Mouse (Mus musculus) cerebellum, adult 2 months (tissue): ENCODE measurements around the gene Oas1g. TPM values are rescaled to one million over a fixed set of nuclear protein-coding genes. Genes with fewer than 3 reads are reported as not detected.

Source experiments
- DNase-seq, 2 experiments: peaks; one replicate each; pipeline ENCODE4 v3.0.0; 2021
- H3K27ac ChIP-seq: fragments of 200-500 bp; 2 replicates; pipeline ENCODE4 v1.5.1; 2012; ENCODE audit warnings: low read length, control low read depth, inconsistent platforms; ENCODE audit not compliant: insufficient read depth
- H3K27me3 ChIP-seq: fragments of 200-500 bp; 2 replicates; pipeline ENCODE4 v1.6.1; 2012; ENCODE audit warnings: inconsistent platforms, mild to moderate bottlenecking, low read length, moderate library complexity; ENCODE audit not compliant: control insufficient read depth, insufficient read depth
- H3K4me1 ChIP-seq: fragments of 200-500 bp; 2 replicates; pipeline ENCODE4 v1.6.1; 2011; ENCODE audit warnings: low read length; ENCODE audit not compliant: control insufficient read depth, insufficient read depth
- H3K4me3 ChIP-seq: fragments of 200-500 bp; replicated peaks from 2 replicates; pipeline ENCODE3; 2011; ENCODE audit warnings: mild to moderate bottlenecking, low read depth, low read length, control low read depth; ENCODE audit not compliant: insufficient read depth
- CTCF ChIP-seq: fragments of 200-500 bp; IDR thresholded peaks from 2 replicates; pipeline ENCODE4 v1.5.1; 2011; ENCODE audit warnings: low read depth, mild to moderate bottlenecking, control low read depth, low read length, moderate library complexity, borderline replicate concordance; ENCODE audit not compliant: insufficient read depth
- POLR2A ChIP-seq: fragments of 200-500 bp; IDR thresholded peaks from 2 replicates; pipeline ENCODE4 v1.6.1; 2011; ENCODE audit warnings: low read length, control low read depth, borderline replicate concordance; ENCODE audit not compliant: insufficient read depth
- WGBS: fragments of 180-500 bp; shearing (Covaris S2); methylation state at CpG from one replicate; pipeline ENCODE4 v1.1.7; 2018; 5-methylcytosine and 5-hydroxymethylcytosine counted together
- polyA plus RNA-seq: library from polyadenylated mRNA; depleted of rRNA; stranded (reverse); fragments of >200 nt; gene quantifications from 2 replicates; pipeline ENCODE4 v1.2.3, GENCODE M21; 2012; rRNA removed

Gene Oas1g
- polyA plus RNA-seq, 1 experiment: 0.47 TPM

DNA sequence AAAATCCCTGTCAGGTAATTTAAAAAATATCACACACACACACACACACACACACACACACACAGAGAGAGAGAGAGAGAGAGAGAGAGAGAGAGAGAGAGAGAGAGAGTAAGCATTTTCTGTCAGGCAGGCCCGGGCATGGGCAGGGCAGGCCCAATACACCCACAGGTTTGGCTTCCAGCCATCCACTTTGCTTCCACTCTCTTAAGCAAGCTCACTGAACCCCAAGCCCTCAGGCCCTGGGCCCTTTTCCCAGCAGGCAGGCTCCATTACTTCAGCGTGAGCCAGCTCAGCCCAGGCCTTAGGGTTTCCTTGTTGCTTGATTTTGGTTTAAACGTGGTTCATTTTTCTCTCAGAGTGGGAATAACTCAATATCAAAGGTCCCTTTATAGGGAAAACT, 42.7 kb downstream of the Oas1g start:
- WGBS: 27% methylated on average over 3 of the region's 3 CpGs
- no peak overlapping the region for H3K4me3 ChIP-seq
- DNase-seq: peak in 1 of 2 experiments; percentile 20
- no peak for TF ChIP-seq CTCF
- TF ChIP-seq POLR2A: no peak
- no peak overlapping the region for H3K27ac ChIP-seq
- no peaks in the 10 kb centered on the region for H3K4me1 ChIP-seq
- no peaks in the 10 kb centered on the region for H3K27me3 ChIP-seq

DNA sequence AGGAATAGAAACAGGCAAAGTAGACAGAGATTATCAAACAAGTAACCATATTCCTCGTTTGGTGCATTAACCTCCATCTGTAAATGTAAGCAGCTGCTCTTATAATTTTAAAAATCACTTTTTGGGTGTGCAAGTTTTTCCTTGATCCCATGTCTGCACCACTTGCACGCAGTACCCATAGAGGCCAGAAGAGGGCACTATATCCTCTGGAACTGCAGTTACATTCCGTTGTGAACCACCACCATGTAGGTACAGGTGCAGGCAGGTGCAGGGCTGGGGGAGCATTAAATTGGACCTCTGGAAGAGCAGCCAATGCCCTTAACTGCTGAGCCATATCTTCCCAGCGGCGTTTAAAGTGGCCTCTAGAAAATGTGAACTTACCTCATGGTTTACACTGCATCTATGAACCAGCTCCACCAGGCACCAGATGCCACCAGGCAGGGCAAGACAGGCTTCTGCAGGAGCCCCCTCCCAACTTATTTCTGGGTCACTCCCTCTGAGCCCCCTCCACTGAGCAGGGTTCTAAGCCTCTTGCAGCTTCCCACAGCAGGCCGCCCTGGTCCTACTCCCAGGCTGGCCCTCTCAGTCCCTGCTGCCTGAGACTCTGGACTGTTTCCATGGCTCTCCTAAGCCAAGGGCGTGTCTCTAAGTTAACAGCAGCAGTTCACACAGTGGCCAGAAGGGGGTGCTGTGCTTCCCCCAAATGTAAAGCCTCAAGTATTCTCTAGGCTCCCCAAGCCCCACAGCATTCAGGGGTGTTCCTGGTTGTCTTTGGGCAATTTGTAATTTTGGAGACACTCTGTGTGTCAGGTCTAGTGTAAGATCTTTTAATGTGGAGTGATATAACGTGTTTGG, 50.5 kb downstream of the Oas1g start:
- Histone ChIP-seq H3K4me1 (no peaks in the 10 kb centered on the region), H3K4me3 (no peak overlapping the region), H3K27me3 (no peaks in the 10 kb centered on the region), H3K27ac (no peak overlapping the region)
- WGBS: 9% methylated on average over 8 of the region's 8 CpGs
- peak; percentile 72 for TF ChIP-seq CTCF
- no peak for TF ChIP-seq POLR2A
- peak; percentile 27 to 62 for DNase-seq

GRCm38 (mm10) chr5:120833335-120834280, 53.8 kb downstream of the Oas1g start:
- H3K27ac ChIP-seq: no peak overlapping the region
- TF ChIP-seq POLR2A (no peak), CTCF (no peak)
- no peak for DNase-seq
- no peaks in the 10 kb centered on the region for H3K4me1 ChIP-seq
- 26% methylated on average over 17 of the region's 17 CpGs for WGBS
- H3K4me3 ChIP-seq: no peak overlapping the region
- no peaks in the 10 kb centered on the region for H3K27me3 ChIP-seq

- TF ChIP-seq POLR2A (no peak), CTCF (no peak)
- Histone ChIP-seq H3K4me1 (no peaks in the 10 kb centered on the region), H3K27me3 (no peaks in the 10 kb centered on the region), H3K27ac (no peak overlapping the region), H3K4me3 (no peak overlapping the region)
- whole genome bisulfite sequencing: 86% methylated on average over 4 of the region's 4 CpGs
- DNase-seq: no peak
Measured at GRCm38 (mm10) chr5:120831031-120831430, 56.4 kb downstream of the Oas1g start.

Other genes with a start within 250 kb of the Oas1g start
- 24.7 and 30.5 TPM in 2 replicates for gene Rasal1, start 238.8 kb downstream of the Oas1g start, polyA plus RNA-seq
- 123 and 127 TPM in 2 replicates for gene Dtx1, start 175.7 kb downstream of the Oas1g start, polyA plus RNA-seq
- 0.41 and 0.80 TPM in 2 replicates for gene Oas2, start 137.8 kb downstream of the Oas1g start, polyA plus RNA-seq
- gene Oas3, start 110.0 kb downstream of the Oas1g start, polyA plus RNA-seq: 0.08 TPM in 2 replicates
- not detected in 2 replicates for gene Oas1e, start 92.1 kb downstream of the Oas1g start, polyA plus RNA-seq
- 1.2 and 2.0 TPM in 2 replicates for gene Oas1c, start 75.1 kb downstream of the Oas1g start, polyA plus RNA-seq
- not detected in 2 replicates for gene Oas1f, start 40.2 kb downstream of the Oas1g start, polyA plus RNA-seq
- not detected in 2 replicates for gene Oas1h, start 26.2 kb downstream of the Oas1g start, polyA plus RNA-seq
- gene Oas1a, start 19.9 kb upstream of the Oas1g start, polyA plus RNA-seq: 1.6 and 1.9 TPM in 2 replicates
- gene Oas1d, start 26.9 kb upstream of the Oas1g start, polyA plus RNA-seq: not detected in 2 replicates
- 277 and 287 TPM in 2 replicates for gene Rph3a, start 122.5 kb upstream of the Oas1g start, polyA plus RNA-seq